Mouse (Mus musculus) erythroid progenitor cell, adult 5-6 weeks (primary cell): Measurements from ENCODE around the gene Zfp511. TPM values are rescaled to one million over a fixed set of nuclear protein-coding genes. Genes with fewer than 3 reads are reported as not detected.

ENCODE experiments used
- ATAC-seq: replicated peaks from 2 replicates; pipeline ENCODE4 v1.8.0; 2016; ENCODE audit warnings: moderate number of reproducible peaks, mild to moderate bottlenecking, moderate TSS enrichment, inconsistent platforms; ENCODE audit not compliant: poor library complexity, low FRiP score, severe bottlenecking
- total RNA-seq, 2 experiments: library from RNA; stranded (forward) in 1 of 2; stranded (reverse) in 1 of 2; fragments of 150-400 nt in 1 of 2; fragments of 186-747, 209-891 nt in 1 of 2; gene quantifications; 2 replicates each; pipeline versions ENCODE4 v1.2.3 to v1.2.4; 2015 to 2017; ENCODE audit warnings: low replicate concordance in 2 of 2

Zfp511 gene
- 12.6 and 33.1 TPM in 2 replicates for total RNA-seq (2015; ENCODE audit: low replicate concordance)
- 4.0 and 12.8 TPM in 2 replicates for total RNA-seq (2017; ENCODE audit: low replicate concordance)

DNA sequence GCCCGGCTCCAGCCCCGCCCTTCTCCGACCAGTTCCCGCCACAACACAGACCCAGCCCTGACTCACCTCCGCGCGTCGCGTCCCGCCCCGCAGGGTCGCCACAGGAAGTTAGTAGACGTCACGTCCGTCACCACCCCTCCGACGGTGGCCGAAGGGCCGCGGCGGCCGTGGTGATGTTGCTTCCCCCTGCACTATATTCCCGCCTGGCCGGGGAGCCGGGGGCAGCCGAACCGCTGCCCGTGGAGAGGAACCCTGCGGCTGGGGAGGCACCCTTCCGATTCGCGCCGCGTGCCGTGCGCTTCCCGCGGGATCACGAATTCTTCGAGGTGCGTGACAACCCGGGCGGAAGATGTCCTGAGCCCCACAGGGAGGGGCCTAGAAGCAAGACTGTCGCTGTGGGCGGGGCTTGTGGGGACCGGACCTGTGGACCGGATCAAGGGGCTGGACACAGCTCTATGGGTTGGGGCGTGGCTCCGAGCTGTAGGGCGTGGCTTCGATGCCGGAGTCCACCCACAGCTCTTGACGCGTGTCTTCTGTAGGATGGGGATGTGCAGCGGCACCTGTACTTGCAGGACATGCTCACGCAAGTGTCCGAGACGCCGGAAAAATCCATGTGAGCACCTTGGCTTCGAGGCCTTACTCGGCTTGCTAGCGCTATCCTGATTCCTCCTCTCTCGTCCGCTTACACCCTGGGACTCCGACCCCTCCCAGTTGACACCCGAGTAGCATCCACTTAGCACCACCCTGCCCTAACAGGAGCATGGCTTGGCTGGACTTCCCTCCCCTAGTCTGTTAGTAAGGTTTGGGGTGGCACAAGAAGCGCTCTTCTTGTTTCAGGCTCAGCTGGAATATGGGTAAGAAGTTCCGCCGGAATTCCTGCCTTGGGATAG, at the start of gene Zfp511, which contains the start of gene Tubgcp2:
TSS of gene Zfp511 (plus strand) at position 111 of the 890 bp plus-strand sequence.
TSS of gene Tubgcp2 (minus strand) at position 389 of the 890 bp plus-strand sequence.
- peak; percentile 91 for ATAC-seq

GRCm38 (mm10) chr7:139988272-139988671, 47.9 kb upstream of the Zfp511 start:
- ATAC-seq = no peak

- ATAC-seq = no peak
These were observed 45.3 kb upstream of the Zfp511 start for GRCm38 (mm10) chr7:139990864-139991394.

DNA sequence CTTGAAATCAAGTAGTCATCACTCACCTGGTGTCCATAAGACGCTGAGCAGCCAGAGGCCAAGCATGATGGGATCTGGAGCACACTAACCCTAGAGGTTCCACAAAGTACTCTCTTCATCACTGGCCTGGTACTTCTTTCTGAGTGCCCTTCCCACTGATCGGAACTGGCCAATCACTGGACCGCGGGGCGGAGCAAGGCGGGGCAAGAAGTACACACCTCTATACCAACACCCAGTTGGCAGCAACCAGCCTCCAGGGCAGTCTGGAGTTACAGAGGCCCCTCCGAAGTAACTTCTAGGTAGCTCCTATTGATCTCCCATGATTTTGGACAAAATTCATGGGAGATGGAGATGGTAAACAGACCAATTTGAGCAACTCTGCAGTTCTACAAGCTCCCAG, 43.8 kb upstream of the Zfp511 start, which contains the start of gene Adam8:
TSS of gene Adam8 (minus strand) at position 157 of the 400 bp plus-strand sequence.
- peak; percentile 61 for ATAC-seq

DNA sequence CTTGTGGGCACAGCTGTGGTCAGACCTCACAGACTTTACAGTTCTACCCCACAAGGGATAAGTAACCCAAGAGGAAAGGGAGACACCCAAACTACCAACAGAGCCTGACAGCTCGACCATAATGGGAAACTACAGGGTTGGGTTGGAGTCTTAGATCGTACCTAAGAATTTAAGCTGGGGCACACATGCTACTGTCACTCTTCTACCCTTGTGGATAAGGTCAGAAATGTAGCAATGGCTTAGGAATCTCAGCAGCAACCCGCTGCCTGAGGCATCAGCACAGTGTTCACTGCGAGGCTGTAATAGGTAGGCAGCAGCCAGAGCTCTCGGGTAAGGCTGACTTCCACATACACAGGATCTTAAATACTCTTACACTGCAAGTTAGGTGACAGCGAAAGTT, 42.7 kb upstream of the Zfp511 start:
- no peak for ATAC-seq

- no peak for ATAC-seq
These were observed 42.0 kb upstream of the Zfp511 start for GRCm38 (mm10) chr7:139994202-139994601.

DNA sequence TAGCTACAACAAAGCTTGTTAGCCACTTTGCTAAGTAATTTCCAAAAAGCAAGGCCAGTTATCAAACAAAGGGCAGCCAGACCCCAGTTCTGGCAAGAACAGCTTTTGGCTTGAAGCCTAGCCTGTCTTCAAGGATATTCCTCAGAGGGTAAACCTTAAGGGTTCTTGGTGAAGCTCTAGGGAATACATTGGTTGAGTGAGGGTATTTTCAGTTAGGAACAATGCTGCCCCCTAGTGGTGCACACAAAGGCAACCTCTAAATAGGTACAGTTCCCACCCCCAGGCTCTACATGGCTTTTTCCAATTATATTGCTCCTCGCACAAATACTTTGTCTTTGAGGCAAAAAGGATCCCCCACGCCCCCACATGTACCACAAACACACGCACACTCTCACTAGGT, 41.5 kb upstream of the Zfp511 start:
- ATAC-seq = no peak

- ATAC-seq = no peak
These were observed 37.4 kb upstream of the Zfp511 start for GRCm38 (mm10) chr7:139998691-139999350.

DNA sequence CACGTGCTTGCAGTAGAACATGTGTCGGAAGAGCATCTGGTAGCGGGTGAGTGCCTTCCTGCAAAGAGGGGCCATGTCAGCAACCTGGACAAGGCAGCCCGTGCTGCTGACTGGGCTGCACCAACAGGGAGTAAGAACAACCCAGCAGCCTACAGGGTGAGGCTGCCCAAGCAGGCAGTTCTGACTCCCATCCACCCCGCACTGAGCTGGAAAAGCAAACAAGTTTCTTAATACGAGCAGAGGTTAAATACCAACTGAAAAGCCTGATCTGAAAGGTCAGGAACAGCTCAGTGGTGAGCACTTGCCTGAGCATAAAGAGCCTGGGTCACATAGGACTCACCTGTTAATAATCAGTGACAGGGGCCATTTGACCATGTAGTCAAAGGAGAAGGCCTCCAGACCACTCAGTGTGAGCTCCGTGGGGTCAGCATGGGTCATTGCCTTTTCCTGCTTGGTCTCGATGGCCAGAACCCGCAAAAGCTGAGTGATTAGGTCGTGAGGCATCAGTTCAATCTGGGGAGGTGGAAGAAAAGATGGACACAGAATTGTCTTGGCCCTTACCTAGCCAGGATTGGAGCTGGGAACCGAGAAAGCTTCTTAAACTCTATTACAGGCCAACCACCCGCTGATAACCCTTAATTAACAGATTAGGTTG, 35.0 kb upstream of the Zfp511 start:
- ATAC-seq = no peak

DNA sequence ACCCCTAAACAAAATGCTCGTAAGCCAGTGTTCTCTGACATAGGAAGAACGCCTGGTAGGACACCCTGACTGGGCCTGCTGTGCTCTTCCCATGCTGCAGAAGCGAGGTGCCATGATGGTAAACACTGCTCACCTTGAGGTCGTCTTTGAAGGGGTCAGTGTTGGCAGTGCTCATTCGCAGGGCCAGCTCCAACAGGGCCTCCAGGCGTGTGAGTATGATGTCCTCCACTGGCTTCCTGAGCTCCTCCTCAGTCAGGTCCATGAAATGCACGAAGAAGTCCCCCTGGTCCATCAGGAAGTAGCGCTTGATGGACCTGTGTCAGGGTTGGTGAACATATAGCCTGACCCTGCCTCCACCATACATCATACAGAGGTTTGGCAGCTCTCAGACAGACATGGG, 31.5 kb upstream of the Zfp511 start:
- ATAC-seq = no peak

GRCm38 (mm10) chr7:140006861-140007611, 29.2 kb upstream of the Zfp511 start:
- no peak for ATAC-seq

DNA sequence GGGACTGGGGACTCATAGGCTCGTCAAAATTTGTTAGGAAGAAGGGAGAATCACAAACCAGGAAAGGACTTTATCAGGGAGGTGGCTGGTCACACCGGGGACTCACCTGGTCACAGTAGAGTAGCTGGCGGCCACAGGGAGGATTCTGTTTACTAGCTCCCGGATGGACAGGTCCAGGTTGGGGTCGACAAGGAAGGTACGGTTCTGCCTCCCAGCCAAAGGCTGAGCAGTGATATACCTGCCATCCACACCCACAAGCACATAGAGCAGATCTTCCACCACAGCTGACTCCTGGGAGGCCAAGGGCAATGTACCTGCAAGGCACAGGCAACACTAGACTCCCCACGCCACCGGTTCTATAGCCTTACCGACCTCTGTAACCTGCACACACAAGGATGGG, 28.4 kb upstream of the Zfp511 start:
- no peak for ATAC-seq

DNA sequence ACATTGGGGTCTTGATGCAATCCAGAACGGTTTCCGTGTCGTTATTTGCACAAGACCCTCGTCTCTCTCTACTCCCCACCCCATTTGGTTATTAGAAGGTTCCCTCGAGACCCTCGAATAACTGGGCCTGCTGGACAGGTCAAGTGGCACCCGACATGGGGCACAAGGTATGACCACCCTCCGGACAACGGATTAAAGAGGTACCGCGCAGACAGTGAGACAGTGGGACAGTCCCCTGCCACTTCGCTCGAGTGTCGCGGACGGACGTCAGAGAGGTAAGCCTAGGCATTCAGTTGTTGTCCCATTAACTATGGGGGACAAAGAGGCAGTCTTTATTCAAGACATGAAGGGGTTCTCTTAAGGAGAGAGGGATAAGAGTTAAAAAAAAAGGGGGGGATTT, 24.9 kb upstream of the Zfp511 start:
- no peak for ATAC-seq

DNA sequence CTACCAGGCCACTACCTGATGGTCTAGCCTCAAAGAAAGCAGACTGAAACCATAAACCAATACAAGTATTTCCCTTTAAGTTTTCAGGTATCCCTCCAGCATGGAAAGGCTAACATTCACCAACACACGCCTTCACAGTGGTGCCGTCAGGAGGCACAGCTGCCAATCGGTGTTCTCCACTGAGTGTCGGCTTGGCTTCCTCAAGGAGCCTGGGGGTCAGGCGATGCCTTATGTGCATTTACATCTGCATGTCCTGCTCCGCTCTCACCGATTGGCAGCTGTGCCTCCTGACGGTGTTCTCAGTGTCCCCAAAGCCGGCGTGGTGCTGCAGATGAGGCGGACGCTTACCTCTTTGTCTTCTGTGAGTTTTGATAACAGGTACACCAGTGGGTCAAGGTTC, 4.4 kb upstream of the Zfp511 start:
- ATAC-seq = no peak

- no peak for ATAC-seq
These were observed 3.8 kb upstream of the Zfp511 start for GRCm38 (mm10) chr7:140032366-140032765.

- no peak for ATAC-seq
These were observed 2.8 kb upstream of the Zfp511 start for GRCm38 (mm10) chr7:140033386-140033785.

GRCm38 (mm10) chr7:140035456-140035855, 735 bp upstream of the Zfp511 start:
- no peak for ATAC-seq

GRCm38 (mm10) chr7:140037171-140037555, 972 bp downstream of the Zfp511 start:
- no peak for ATAC-seq

GRCm38 (mm10) chr7:140042728-140043127, 6.5 kb downstream of the Zfp511 start:
- ATAC-seq = no peak
